Mouse (Mus musculus) retina, postnatal 1 day (tissue): ENCODE results near the gene Gtf2h1.
"Not testable (repeated sequence)": the region's sequence is repeated elsewhere in the genome, so short reads cannot be mapped to it uniquely, and the experiment has no call there.

Experiments
- DNase-seq: peaks from one replicate; pipeline ENCODE4 v3.0.0-alpha.2; 2012

Gene Gtf2h1

GRCm38 (mm10) chr7:46831693-46832092, 35.8 kb downstream of the Gtf2h1 start:
- no peak for DNase-seq

- not testable (repeated sequence) for DNase-seq
Observed at GRCm38 (mm10) chr7:46832112-46832810, 36.4 kb downstream of the Gtf2h1 start.

- DNase-seq, result peak; percentile 39
Observed at GRCm38 (mm10) chr7:46833266-46833665, 37.4 kb downstream of the Gtf2h1 start.

- no peak for DNase-seq
Observed at GRCm38 (mm10) chr7:46833670-46834255, 37.9 kb downstream of the Gtf2h1 start.

GRCm38 (mm10) chr7:46834994-46835610, 39.2 kb downstream of the Gtf2h1 start:
- peak; percentile 83 for DNase-seq

GRCm38 (mm10) chr7:46836357-46836756, 40.5 kb downstream of the Gtf2h1 start:
- no peak for DNase-seq

- peak; percentile 87 for DNase-seq
Observed at GRCm38 (mm10) chr7:46837073-46837472, 41.2 kb downstream of the Gtf2h1 start.

- peak; percentile 83 for DNase-seq
Observed at GRCm38 (mm10) chr7:46838104-46838671, 42.3 kb downstream of the Gtf2h1 start.

- DNase-seq, result peak; percentile 86
Observed at GRCm38 (mm10) chr7:46838891-46839302, 43.0 kb downstream of the Gtf2h1 start.

- DNase-seq, result peak; percentile 77
Observed at GRCm38 (mm10) chr7:46839446-46839845, 43.5 kb downstream of the Gtf2h1 start.

GRCm38 (mm10) chr7:46839861-46840260, 44.0 kb downstream of the Gtf2h1 start:
- DNase-seq, result no peak

GRCm38 (mm10) chr7:46840326-46840725, 44.4 kb downstream of the Gtf2h1 start:
- DNase-seq, result no peak

- DNase-seq, result no peak
Observed at GRCm38 (mm10) chr7:46840787-46841525, 45.1 kb downstream of the Gtf2h1 start, which contains the start of gene Ldha. Gene Ldha, plus strand, starts transcription at chr7:46841475.

- no peak for DNase-seq
Observed at GRCm38 (mm10) chr7:46842278-46842677, 46.4 kb downstream of the Gtf2h1 start.

GRCm38 (mm10) chr7:46843576-46843975, 47.7 kb downstream of the Gtf2h1 start:
- no peak for DNase-seq

GRCm38 (mm10) chr7:46845211-46845977, 49.5 kb downstream of the Gtf2h1 start:
- peak; percentile 96 for DNase-seq

GRCm38 (mm10) chr7:46845978-46846485, 50.1 kb downstream of the Gtf2h1 start:
- no peak for DNase-seq

- peak; percentile 89 for DNase-seq
Observed at GRCm38 (mm10) chr7:46846486-46847244, 50.8 kb downstream of the Gtf2h1 start.

GRCm38 (mm10) chr7:46849287-46849686, 53.4 kb downstream of the Gtf2h1 start:
- DNase-seq, result no peak

- peak; percentile 29 for DNase-seq
Observed at GRCm38 (mm10) chr7:46851026-46851425, 55.1 kb downstream of the Gtf2h1 start.

- no peak for DNase-seq
Observed at GRCm38 (mm10) chr7:46852666-46853065, 56.8 kb downstream of the Gtf2h1 start.
